Mouse (Mus musculus) midbrain, embryonic 16.5 days (tissue): ENCODE results near the gene Hist2h4. TPM values are rescaled to one million over a fixed set of nuclear protein-coding genes. Genes with fewer than 3 reads are reported as not detected.
A peak's percentile ranks its signal among the peaks of the same experiment; 100 is the strongest.
"Not testable (repeated sequence)": the region's sequence is repeated elsewhere in the genome, so short reads cannot be mapped to it uniquely, and the experiment has no call there.

Source experiments
- ATAC-seq: fragments of 200-750 bp; cut with Nextera tagmentation; 2 replicates; pipeline ENCODE4 v1.8.0; 2017; ENCODE audit warnings: moderate TSS enrichment
- H3K27ac ChIP-seq: fragments of 300-500 bp; sonication (generic); 2 replicates; pipeline ENCODE4 v1.5.1; 2014; ENCODE audit warnings: mild to moderate bottlenecking, low read length, mixed read lengths
- H3K27me3 ChIP-seq: fragments of 300-500 bp; sonication (generic); 2 replicates; pipeline ENCODE4 v1.6.1; 2014; ENCODE audit warnings: low read depth, low read length, mixed read lengths; ENCODE audit not compliant: control insufficient read depth, insufficient read depth
- H3K36me3 ChIP-seq: fragments of 300-500 bp; sonication (generic); 2 replicates; pipeline ENCODE4 v1.6.1; 2014; ENCODE audit warnings: mild to moderate bottlenecking, low read length, moderate library complexity, mixed read lengths; ENCODE audit not compliant: control insufficient read depth, insufficient read depth
- H3K4me1 ChIP-seq: fragments of 300-500 bp; sonication (generic); 2 replicates; pipeline ENCODE4 v1.6.1; 2014; ENCODE audit warnings: mild to moderate bottlenecking, low read length, mixed read lengths; ENCODE audit not compliant: control insufficient read depth, insufficient read depth
- H3K4me2 ChIP-seq: fragments of 300-500 bp; sonication (generic); 2 replicates; pipeline ENCODE4 v1.6.1; 2014; ENCODE audit warnings: mild to moderate bottlenecking, low read length, mixed read lengths
- H3K4me3 ChIP-seq: fragments of 300-500 bp; sonication (generic); 2 replicates; pipeline ENCODE4 v1.5.1; 2014; ENCODE audit warnings: low read depth, mild to moderate bottlenecking, low read length, moderate library complexity, mixed read lengths
- H3K9ac ChIP-seq: fragments of 300-500 bp; sonication (generic); 2 replicates; pipeline ENCODE4 v1.6.1; 2014; ENCODE audit warnings: low read depth, low read length, mixed read lengths
- H3K9me3 ChIP-seq: fragments of 300-500 bp; sonication (generic); replicated peaks from 2 replicates; pipeline ENCODE4 v1.6.1; 2014; ENCODE audit warnings: mild to moderate bottlenecking, low read length, mixed read lengths; ENCODE audit not compliant: control insufficient read depth, poor library complexity, severe bottlenecking
- WGBS: fragments of 180-500 bp; shearing (Covaris S2); extraction: QIAGEN DNeasy Blood & Tissue Kit; methylation state at CpG from one replicate; pipeline ENCODE4 v1.1.7; 2014; 5-methylcytosine and 5-hydroxymethylcytosine counted together
- polyA plus RNA-seq: library from polyadenylated mRNA; unstranded; fragments of >200 nt; fragmentation: Nextera tagmentation; extraction: Ambion mirVana; gene quantifications from 2 replicates; pipeline ENCODE4 v1.2.1, GENCODE M21; 2015

The Hist2h4 gene
- polyA plus RNA-seq, 1 experiment from 2014 or later: 3.3 TPM

DNA sequence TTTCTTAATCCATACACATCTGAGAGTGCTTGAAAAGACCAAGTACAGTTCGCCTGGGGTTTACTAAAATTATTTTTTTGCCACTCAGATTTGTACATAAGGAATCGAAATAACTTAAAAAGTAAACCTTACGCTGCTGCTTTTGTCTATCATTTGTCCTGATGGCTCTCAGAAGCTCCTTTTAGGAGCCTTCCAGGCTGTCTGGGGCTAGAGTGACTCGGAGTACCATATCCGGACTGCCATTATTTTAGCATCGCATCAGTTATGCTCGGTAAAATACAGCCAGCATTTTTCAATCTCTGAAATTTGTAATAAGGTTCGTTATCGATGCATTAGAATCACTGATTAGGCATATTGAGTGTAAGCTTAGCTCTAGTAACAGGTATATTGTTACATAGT is 22.3 kb downstream of the Hist2h4 start:
- peak overlapping the region; percentile 82 for H3K27ac ChIP-seq
- 72% methylated on average over 9 of the region's 9 CpGs for WGBS

DNA sequence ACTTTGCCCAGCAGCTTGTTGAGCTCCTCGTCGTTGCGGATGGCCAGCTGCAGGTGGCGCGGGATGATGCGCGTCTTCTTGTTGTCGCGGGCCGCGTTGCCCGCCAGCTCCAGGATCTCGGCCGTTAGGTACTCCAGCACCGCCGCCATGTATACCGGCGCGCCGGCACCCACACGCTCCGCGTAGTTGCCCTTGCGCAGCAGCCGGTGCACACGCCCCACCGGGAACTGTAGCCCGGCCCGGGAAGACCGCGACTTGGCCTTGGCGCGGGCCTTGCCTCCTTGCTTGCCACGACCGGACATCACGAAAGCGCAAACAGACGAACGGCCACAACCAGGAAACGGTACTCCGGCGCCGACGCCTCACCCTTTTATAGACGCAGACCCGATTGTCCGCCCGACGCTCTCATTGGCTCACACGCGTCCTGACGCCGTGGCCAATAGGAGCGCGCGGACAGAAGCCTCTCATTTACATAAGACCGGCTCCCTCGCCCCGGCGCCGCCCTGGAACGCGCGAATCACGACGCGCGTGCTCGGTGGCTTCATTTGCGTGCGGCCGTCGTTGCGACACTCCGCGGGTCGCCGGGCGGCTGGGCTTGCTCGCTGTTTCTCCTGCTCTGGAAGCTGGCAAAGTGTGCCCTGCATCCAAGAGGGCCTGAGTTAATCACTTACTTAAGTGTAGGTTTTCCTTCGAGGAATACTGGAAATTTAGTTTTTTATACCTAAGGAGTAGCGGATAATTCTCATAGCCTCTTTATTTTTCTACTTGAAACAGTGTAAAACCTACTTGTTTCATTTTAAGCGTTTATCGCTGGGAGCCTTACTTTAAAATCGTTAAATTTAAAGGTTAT is 22.9 kb downstream of the Hist2h4 start, which contains the start of gene Hist2h2aa2:
TSS of gene Hist2h2aa2 (minus strand) at position 328 of the 850 bp plus-strand sequence.
- ATAC-seq: peak; percentile 90
- Histone ChIP-seq H3K9ac (peak within 1 kb of the TSS; percentile 58), H3K4me3 (peak within 1 kb of the TSS; percentile 34), H3K4me2 (peak within 1 kb of the TSS; percentile 56), H3K27ac (peak within 1 kb of the TSS; percentile 82), H3K4me1 (peaks cover 21% of the 10 kb centered on the region)
- not testable (repeated sequence) for H3K36me3 ChIP-seq, H3K27me3 ChIP-seq, H3K9me3 ChIP-seq
- 7% methylated on average over 16 of the region's 85 CpGs for WGBS

More for the DNA sequence above, 22.3 kb downstream of the Hist2h4 start:
- peak overlapping the region; percentile 58 for H3K9ac ChIP-seq
- no peaks in the 10 kb centered on the region for H3K27me3 ChIP-seq
- no peaks in the 10 kb centered on the region for H3K9me3 ChIP-seq
- no peaks in the 10 kb centered on the region for H3K36me3 ChIP-seq
- peak overlapping the region; percentile 34; the same call in 1 of the 2 replicates for H3K4me3 ChIP-seq
- H3K4me2 ChIP-seq: peak overlapping the region; percentile 56
- peaks cover 21% of the 10 kb centered on the region for H3K4me1 ChIP-seq
- no peak for ATAC-seq

GRCm38 (mm10) chr3:96238954-96239793 is 23.9 kb downstream of the Hist2h4 start, which contains the start of gene Hist2h3c2:
Hist2h3c2 (minus strand) TSS chr3:96239127.
- not testable (repeated sequence) for H3K9me3 ChIP-seq, H3K27me3 ChIP-seq, H3K36me3 ChIP-seq, H3K27ac ChIP-seq
- Histone ChIP-seq H3K4me3 (peak within 1 kb of the TSS; percentile 33), H3K4me2 (peak within 1 kb of the TSS; percentile 45), H3K9ac (0 out of 2 replicates have a peak within 1 kb of the TSS, but pooled peaks have one; percentile 41), H3K4me1 (peaks cover 15% of the 10 kb centered on the region)
- WGBS: 0% methylated on average over 9 of the region's 68 CpGs
- peak; percentile 89 for ATAC-seq

- H3K36me3 ChIP-seq: no peaks in the 10 kb centered on the region
- H3K4me1 ChIP-seq: peaks cover 13% of the 10 kb centered on the region
- 1% methylated on average over 12 of the region's 12 CpGs for WGBS
- ATAC-seq: no peak
- no peaks in the 10 kb centered on the region for H3K27me3 ChIP-seq
- no peak overlapping the region for H3K27ac ChIP-seq
- peak overlapping the region; percentile 45 for H3K4me2 ChIP-seq
- peak overlapping the region; percentile 24 for H3K4me3 ChIP-seq
- 0 out of 2 replicates have a peak overlapping the region, but pooled peaks have one; percentile 21 for H3K9ac ChIP-seq
- H3K9me3 ChIP-seq: no peaks in the 10 kb centered on the region
These were observed 25.1 kb downstream of the Hist2h4 start for GRCm38 (mm10) chr3:96237904-96238511.

DNA sequence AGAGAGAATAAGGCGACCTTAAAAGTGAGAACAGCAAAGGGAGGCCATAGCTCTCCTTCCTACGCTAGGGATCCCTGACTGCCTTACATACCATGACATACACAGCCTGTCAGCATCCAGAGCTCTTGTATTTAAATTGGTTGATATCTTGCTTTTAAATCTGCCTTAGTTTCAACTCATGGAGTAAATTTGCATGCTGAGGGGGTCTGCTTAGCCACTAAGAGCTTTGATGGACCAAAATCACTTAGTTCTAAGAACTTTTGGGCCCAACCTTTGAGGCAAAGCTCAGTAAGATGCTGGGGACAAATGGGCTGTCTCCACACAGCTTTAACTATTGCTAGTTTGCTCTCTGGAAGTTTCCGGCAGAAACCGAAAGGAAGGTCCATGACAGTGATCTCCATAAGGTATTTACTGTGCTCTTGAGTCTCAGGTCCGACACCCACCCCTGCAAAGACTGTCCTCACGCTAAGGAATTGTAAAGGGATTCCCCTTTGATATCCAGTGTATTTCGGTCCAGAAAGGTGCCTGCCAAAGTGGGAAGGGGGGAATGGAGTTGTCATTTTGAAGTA is 25.7 kb downstream of the Hist2h4 start:
- ATAC-seq: no peak
- H3K9ac ChIP-seq: no peak overlapping the region
- H3K4me3 ChIP-seq: no peak overlapping the region
- peak overlapping the region; percentile 45 for H3K4me2 ChIP-seq
- H3K27me3 ChIP-seq: no peaks in the 10 kb centered on the region
- no peaks in the 10 kb centered on the region for H3K9me3 ChIP-seq
- H3K27ac ChIP-seq: no peak overlapping the region
- peaks cover 13% of the 10 kb centered on the region for H3K4me1 ChIP-seq
- H3K36me3 ChIP-seq: no peaks in the 10 kb centered on the region
- 26% methylated on average over 7 of the region's 7 CpGs for WGBS

- Histone ChIP-seq H3K36me3 (no peaks in the 10 kb centered on the region), H3K27me3 (no peaks in the 10 kb centered on the region), H3K4me3 (no peak overlapping the region), H3K4me2 (no peak overlapping the region), H3K9ac (no peak overlapping the region), H3K27ac (no peak overlapping the region), H3K4me1 (peaks cover 13% of the 10 kb centered on the region), H3K9me3 (no peaks in the 10 kb centered on the region)
- ATAC-seq: no peak
- 90% methylated on average over 4 of the region's 4 CpGs for WGBS
These were observed 26.2 kb downstream of the Hist2h4 start for GRCm38 (mm10) chr3:96236834-96237334.

GRCm38 (mm10) chr3:96235836-96236235 is 27.3 kb downstream of the Hist2h4 start:
- Histone ChIP-seq H3K36me3 (no peaks in the 10 kb centered on the region), H3K9ac (no peak overlapping the region), H3K27ac (no peak overlapping the region), H3K27me3 (no peaks in the 10 kb centered on the region), H3K4me1 (peaks cover 11% of the 10 kb centered on the region), H3K4me3 (no peak overlapping the region), H3K4me2 (no peak overlapping the region), H3K9me3 (no peaks in the 10 kb centered on the region)
- no peak for ATAC-seq
- WGBS: 72% methylated on average over 3 of the region's 3 CpGs

GRCm38 (mm10) chr3:96234914-96235313 is 28.2 kb downstream of the Hist2h4 start:
- no peaks in the 10 kb centered on the region for H3K27me3 ChIP-seq
- no peak overlapping the region for H3K27ac ChIP-seq
- 88% methylated on average over 2 of the region's 2 CpGs for WGBS
- no peak overlapping the region for H3K4me3 ChIP-seq
- ATAC-seq: no peak
- H3K4me1 ChIP-seq: peaks cover 9% of the 10 kb centered on the region
- no peaks in the 10 kb centered on the region for H3K9me3 ChIP-seq
- no peak overlapping the region for H3K4me2 ChIP-seq
- H3K36me3 ChIP-seq: no peaks in the 10 kb centered on the region
- H3K9ac ChIP-seq: no peak overlapping the region
